Mouse (Mus musculus): Measurements from ENCODE around the gene Tmem268.

- TF ChIP-seq POLR2A (IDR thresholded peaks at IDR 0.05; ENCODE audit: borderline replicate concordance, insufficient read depth, low read length) = no peak
- TF ChIP-seq CTCF (IDR thresholded peaks at IDR 0.05; ENCODE audit: borderline replicate concordance, insufficient read depth, low read depth, low read length) = no peak
Measured at GRCm38 (mm10) chr4:63585216-63585615, 26.6 kb downstream of the Tmem268 start.

Data from cerebellum, adult 2 months (tissue).